Mouse (Mus musculus): Measurements from ENCODE around the gene Cd200r3. TPM values are rescaled to one million over a fixed set of nuclear protein-coding genes. Genes with fewer than 3 reads are reported as not detected.

Cd200r3 gene
- polyA plus RNA-seq (2012; rRNA removed), result 0.07 TPM in 1 of 2 replicates, not detected in the other

DNA sequence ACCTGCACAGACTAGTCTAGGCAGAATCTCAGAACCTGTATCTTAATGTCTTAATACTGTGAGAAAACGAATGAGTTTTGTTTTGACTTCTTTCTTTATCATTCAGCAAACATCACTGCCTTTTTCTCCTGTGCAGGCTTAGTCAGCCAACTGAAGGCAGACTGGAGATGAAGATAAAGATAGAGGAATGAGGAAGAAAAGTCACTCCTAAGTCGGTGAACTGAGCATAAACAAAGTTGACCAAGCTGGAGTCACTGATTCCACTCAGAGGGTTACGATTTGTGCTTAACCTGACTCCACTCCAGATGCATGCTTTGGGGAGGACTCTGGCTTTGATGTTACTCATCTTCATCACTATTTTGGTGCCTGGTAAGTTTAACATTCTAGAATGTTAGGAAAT is at the start of gene Cd200r3:
Cd200r3 (plus strand) TSS at position 211 of the 400 bp plus-strand sequence.

Other genes with a start within 250 kb of the Cd200r3 start
- gene Nepro, start 219.4 kb upstream of the Cd200r3 start, polyA plus RNA-seq (2012; rRNA removed), result 4.3 and 4.4 TPM in 2 replicates
- gene Gtpbp8, start 197.3 kb upstream of the Cd200r3 start, polyA plus RNA-seq (2012; rRNA removed), result 18.6 and 20.3 TPM in 2 replicates
- gene Cd200r1, start 177.9 kb upstream of the Cd200r3 start, polyA plus RNA-seq (2012; rRNA removed), result 0.20 and 0.31 TPM in 2 replicates
- 0.11 and 0.13 TPM in 2 replicates for gene Cd200r4, start 131.9 kb upstream of the Cd200r3 start, polyA plus RNA-seq (2012; rRNA removed)
- not detected in 2 replicates for gene Cd200r2, start 76.6 kb upstream of the Cd200r3 start, polyA plus RNA-seq (2012; rRNA removed)
- gene Ccdc80, start 149.7 kb downstream of the Cd200r3 start, polyA plus RNA-seq (2012; rRNA removed), result 11.0 and 11.5 TPM in 2 replicates
- 31.0 and 32.1 TPM in 2 replicates for gene Slc35a5, start 215.0 kb downstream of the Cd200r3 start, polyA plus RNA-seq (2012; rRNA removed)
- gene Atg3, start 215.1 kb downstream of the Cd200r3 start, polyA plus RNA-seq (2012; rRNA removed), result 40.1 and 43.9 TPM in 2 replicates